Mouse (Mus musculus) layer of hippocampus, adult 18-20 months (tissue): Measurements from ENCODE around the gene Lats2. TPM values are rescaled to one million over a fixed set of nuclear protein-coding genes. Genes with fewer than 3 reads are reported as not detected.

Experiments used
- DNase-seq, 2 experiments: peaks; one replicate each; pipeline ENCODE4 v3.0.0; 2022; ENCODE audit warnings: low spot score in 2 of 2
- total RNA-seq, 2 experiments: library from RNA; stranded (reverse); gene quantifications; 2 replicates each; pipeline ENCODE4 v1.2.3; 2021

Gene Lats2
- total RNA-seq, 2 experiments from 2014 or later: 52.7 to 54.4 TPM

DNA sequence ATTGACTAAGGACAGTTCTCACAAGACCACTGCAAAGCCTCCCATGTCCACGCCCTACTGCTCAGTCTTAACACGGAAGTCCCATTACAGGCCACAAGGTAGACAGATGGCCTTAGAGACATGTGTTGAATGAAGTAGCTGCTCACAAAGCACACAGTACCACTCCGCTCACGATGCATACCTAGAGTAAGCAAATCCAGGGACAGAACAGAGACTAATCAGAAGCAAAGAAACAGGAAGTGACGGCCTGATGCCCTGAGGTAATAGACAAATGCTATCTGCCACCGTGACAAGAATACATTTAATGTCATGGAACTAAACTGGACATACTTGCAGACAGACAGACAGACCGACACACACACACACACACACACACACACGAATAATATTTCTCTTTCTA lies 17.5 kb downstream of the Lats2 start:
- DNase-seq: no peak

DNA sequence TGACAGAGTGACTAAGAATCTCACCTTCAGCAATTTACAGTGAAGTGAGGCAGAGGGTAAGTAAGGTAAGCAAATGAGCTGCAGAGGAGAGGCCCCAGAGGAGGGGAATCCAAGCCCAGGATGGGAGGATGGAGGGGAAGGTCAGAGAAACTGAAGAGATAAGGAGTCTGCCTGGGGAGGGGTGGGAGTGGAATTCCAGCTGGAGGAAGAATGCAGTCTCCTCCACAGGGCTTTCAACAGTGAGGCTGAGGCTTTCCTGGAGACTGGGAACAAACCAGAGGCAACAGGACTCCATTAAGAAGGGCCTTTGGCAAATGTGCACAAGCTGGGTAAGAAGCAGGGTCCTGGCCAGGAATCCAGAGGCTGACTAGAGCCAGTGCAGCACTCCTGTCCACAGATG lies 21.1 kb downstream of the Lats2 start:
- DNase-seq: no peak

DNA sequence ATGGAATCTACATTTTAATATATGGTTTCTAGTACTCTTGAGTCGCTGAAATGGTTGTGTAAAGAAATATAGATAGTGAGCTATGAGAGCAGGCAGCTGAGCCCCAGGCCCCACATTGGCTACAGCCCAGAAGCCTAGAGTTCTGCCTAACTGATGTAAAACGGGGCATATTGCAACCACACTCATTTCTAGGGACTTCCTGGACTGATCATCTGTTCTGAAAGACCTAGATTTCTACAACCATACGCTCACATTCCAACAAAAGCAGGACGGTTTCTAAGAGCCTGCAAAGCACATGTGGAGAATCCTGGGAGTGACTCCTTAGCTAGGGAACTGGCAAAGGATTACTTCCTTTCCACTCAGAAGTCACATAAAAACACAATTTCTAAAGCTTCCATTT lies 22.0 kb downstream of the Lats2 start:
- DNase-seq: peak in 1 of 2 experiments; percentile 39

DNA sequence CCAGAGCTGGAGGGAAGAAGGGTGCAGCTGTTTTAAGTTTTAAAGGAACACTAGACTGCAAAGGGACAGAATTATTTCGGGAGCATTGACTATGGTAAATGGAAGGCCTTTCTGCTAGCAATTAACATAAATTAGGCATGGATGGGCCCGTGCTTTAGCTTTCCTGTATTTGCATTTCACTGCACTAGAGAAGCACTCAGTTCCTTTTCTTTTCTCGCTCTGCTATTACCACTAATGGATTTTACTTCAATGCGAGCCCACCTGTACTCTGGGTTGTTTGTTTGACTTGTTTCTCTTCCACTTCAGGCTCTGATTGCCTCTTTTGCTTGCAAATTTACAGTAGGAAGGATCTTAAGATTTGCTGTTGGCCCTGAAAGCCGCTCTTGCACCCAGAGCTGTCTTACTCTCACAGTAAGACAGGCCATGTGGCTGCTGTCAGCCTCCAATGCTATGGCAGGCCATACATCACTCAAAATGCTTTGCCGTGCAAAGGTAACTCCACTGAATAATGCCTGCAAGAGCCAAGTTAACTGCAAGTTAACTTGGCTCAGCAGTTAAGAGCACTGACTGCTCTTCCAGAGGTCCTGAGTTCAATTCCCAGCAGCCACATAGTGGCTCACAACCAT lies 25.4 kb downstream of the Lats2 start:
- DNase-seq: no peak

DNA sequence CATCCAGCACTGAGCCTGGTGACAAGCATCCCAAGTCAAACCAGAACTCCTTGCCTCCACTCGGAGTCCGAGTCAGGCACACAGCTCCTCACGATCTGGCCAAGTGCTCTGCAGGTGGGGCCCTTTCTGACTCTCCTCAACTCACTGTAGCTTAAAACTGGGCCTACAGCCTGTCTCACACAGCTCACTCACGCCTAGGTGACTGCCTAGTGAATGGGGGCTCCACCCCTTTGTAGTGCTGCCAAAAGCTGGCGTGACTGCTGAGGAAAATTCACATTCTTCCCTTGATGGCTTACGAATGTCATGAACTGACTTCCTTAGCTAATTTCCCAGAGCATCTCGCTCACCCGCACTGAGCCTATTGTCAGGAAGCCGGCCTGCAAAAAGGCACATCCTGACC lies 27.7 kb downstream of the Lats2 start:
- no peak for DNase-seq

DNA sequence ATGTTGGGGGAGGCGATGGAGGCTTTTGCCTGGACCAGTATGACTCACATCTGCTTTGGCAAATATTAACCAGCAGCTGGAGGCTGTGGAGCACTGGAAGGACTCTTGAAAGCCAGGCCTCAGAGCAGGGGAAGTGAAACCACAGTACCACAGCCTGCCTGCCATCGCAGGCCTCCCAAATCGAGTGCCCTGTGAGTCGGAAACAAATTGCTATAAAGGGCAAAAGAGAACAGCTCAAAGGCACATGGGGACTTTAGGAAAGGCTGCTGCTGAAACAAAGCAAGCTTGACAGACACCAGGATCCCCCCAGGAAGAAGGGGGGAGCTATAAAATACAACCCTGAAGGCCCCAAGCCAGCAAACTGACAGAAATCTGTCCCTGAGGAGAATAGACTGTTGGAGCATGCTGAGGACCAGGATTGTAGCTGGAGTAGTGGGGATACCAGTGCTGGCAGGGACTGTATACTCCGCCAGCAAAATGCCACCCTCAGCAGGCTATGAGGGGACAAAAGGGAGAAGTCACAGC lies 28.2 kb downstream of the Lats2 start:
- DNase-seq: no peak

DNA sequence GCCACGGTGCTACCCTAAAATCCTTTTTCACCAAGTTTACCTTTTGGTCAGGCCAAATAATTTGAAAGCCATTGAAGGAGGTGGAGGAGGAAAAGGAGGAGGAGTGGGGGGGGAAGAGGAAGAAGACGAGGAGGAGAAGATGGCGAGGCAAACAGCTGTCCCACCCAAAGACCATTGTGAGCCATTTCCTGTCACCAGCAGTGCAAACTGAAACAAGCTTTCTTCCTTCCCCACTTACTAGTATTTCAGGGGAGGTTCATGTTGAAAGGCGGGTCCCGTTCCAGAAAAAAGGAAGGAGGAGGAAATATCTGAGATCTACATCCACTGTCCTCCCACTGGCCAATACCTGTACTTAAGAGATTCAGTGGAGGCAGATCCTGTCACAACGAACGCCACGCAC lies 28.8 kb downstream of the Lats2 start:
- no peak for DNase-seq

DNA sequence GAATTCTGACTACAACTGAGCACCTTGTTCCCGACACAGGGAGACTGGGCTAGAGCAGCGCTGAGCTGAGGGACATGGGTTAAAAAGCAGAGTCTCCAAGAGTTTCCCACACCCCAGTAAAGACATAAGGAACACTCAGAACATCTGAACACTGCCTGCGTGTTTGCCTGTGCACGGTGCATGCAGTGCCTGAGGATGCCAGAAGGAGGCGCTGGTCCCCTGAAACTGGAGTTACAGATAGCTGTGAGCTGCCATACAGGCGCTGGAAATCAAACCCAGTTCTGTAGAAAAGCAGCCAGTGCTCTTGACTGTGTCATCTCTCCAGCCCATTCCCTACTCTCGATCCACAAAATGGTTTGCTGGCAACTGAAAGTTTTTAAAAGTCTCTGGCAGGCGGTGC lies 32.0 kb downstream of the Lats2 start:
- DNase-seq: no peak

DNA sequence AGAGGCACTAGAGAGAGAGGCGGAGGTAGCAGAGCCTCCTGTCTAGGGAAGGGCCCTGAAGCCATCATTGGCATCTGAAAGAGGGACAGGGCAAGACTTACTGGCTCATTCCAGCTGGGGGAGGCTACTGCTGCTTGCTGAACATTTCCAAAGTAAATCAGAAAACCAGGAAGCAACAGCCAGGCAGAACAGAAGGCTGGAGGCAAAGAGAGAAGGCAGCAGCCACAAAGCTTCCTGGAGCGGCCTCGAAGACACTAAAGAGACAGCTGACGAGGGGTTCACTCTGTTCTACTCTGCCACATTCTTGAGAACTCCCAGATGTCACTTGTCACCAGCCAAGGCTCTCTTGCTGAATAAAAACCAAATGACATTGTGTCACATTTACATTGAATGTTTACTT lies 33.7 kb downstream of the Lats2 start:
- DNase-seq: peak; percentile 61 to 83

DNA sequence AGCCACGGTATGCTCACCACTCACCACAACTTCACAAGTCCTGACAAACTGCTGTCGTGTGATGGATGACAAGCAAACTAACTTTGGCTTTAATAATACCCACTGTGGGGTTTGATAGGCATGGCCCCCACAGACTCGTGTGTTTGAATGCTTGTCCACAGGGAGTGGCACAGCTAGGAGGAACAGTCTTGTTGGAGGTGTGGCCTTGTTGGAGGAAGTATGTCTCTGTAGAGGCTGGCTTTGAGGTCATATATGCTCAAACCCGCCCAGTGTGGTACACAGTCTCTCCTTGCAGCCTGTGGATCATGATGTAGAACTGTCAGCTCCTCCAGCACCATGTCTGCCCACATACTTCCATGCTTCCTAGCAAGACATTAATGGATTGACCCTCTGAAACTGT lies 39.9 kb downstream of the Lats2 start:
- no peak for DNase-seq

DNA sequence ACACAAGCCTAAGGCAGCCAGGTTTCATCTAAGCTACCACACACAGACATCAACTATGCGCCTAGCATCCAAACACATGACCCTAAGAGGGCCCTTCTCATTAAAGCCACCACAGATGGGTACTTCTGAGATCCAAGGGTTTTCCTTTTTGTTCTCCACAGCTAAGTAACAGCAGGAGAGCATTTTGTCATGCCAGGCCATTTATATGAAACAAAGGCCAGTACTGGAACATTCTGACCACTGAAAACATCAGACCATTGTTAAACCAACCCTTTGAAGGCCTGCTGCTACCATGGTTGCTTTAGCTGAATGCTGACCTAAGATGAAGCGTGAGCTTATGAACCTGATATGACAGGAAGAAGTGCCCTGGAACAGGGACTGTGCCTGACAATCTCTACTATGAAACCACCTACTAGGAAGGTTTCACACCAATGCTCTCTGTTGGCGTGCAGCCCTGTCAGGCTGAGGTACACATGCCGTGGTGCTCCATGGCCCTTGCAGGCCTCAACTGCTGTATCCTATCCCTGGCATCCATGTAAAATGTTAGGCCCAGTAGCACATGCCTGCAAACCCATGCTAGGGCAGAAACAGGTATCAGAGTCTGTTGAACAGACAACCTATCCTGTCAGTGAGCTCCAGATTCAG lies 41.5 kb downstream of the Lats2 start:
- DNase-seq: no peak

DNA sequence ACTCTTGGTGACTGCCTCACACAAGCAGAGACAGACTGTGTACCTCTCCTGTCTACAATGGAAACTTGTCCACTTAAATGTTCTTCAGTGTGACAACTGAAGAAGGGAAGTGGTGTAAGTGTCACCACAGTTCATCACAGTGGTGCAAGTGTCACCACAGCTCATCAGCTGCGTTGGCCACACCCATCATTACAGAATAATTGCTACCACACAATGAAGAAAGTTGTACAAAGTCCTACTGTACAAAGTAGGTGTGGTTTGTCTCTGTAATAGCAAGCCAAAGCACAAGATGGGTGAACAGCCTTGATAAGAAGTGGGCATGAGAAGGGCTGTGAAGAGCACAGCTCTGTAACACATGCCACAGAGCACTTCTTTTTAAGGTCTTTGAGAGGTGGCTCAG lies 45.3 kb downstream of the Lats2 start:
- DNase-seq: no peak

DNA sequence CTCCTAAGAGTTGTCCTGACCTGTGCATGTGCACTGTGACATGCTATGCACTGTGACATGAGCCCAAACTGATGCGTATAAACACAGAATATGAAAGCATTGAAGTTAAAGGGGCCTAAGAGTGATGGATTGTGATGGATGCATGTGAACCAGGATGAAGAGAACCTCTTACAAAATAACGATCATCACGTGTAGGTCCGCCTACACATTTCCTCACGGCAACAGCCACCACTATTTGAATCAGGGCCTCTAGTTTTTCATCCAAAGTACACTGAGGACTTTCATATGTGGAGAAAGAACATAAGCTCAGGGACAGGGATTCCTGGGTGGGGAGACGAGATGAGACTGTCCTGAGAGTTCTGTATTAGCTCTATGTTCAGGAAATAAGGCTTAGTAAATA lies 47.1 kb downstream of the Lats2 start:
- DNase-seq: no peak

DNA sequence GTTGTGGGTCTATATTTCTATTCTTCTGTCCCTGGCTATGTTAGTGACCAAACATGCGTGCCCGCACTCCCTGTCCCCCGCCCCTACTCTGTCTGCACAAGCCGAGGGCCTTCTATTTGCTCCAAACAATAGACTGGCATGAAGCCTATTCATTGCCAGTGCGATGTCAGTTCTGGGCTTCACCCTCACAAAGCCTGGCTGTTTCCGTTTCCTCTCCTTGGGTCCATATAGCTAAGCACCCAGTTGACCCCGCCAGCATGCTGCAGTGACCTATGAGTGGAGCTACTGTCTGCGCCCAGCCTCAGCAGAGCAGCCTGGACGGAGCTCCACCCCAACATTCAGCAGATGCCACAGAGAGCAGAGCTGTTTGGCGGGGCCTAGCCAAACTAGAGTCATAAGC lies 49.0 kb downstream of the Lats2 start:
- DNase-seq: no peak

DNA sequence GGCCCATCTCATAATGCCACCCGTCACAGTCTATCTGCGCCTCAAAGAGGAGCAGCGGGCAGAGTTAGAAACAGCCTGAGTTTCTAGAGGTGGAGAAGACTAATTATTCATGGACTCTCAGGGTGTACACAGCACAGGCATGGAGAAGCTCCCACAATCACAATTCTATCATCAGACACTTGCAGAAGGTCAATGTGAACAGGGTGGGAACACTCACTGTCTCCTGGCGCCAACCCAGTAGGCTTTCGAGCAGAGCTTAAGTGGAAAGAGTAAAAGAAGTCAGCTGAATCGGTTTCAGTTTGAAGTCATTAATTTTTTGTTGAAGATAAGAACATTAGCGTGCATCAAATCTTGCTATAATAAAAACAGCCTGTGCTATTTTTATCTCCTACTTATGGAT lies 49.6 kb downstream of the Lats2 start:
- no peak for DNase-seq

DNA sequence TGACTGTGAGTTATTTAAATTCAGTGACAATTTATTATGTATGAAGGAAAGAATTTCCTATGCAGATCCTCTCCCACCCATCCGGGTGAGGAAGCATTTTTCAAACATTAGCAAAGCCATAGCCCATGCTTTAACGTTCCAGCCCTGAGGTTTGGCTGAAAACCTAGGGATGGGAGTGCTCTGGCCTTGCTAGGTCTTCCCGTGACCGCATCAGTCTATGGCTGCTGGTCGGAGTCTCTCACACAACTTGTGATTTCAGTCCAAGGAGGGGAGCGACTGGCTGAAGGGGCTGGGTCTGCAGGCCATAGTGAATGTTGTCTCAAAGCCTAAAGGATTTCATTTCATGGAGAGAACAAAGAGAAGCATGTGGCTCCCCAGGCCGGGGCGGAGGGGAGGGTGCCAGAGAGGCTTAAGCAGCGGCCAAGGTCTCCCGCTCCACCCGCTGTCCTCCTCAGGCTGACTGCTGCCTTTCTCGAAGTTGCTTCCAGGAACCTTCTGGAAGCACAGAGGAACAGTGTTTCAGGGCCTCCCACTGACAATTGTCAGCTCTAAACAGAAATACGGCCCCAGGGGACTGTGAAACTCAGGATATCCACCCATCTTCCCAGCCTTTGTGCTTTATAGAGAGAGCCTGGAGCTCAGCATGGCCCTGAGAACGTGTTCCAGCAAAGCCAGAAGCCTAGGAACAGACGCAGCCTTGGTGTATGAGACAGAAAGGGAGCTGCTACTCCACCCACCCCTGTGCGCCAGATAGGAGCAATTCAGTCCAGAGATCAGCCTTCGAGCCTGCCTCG lies 50.9 kb downstream of the Lats2 start:
- DNase-seq: peak in 1 of 2 experiments; percentile 41

DNA sequence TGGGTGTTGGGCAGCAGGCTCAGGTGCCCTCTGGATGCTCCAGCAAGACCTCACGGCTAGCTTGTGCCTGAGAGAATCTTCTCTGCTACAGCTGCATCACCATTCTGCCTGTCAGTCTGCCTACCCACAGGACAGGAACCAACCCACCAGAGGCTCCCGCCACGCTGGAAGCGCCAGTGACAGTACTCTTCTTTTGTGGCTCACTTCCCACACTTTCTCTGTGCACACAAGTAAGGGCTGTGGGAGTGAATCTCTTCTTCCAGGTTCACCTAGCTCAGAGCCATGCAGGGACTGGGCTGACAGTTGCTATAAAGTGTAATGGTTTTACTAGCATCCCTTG lies 51.5 kb downstream of the Lats2 start:
- DNase-seq: peak in 1 of 2 experiments; percentile 40

DNA sequence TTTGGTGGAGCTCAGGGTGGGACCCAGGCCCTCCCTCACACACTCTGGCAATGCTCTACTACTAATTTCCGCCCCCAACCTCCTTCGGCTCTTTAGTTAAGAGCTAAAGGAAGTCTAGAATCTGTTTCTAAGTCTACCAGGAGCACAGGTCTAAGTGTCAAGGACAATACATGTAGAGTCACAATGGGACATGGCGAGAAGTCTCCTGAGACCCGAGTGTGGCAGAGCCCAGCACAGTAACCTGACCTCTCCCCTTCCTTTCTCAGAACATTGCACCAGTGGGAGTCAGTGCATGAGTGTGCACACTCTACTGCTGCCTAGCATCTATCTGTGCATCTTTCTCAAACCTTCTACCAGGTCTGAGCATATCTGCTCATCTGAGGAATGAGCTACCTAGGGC lies 52.4 kb downstream of the Lats2 start:
- no peak for DNase-seq

DNA sequence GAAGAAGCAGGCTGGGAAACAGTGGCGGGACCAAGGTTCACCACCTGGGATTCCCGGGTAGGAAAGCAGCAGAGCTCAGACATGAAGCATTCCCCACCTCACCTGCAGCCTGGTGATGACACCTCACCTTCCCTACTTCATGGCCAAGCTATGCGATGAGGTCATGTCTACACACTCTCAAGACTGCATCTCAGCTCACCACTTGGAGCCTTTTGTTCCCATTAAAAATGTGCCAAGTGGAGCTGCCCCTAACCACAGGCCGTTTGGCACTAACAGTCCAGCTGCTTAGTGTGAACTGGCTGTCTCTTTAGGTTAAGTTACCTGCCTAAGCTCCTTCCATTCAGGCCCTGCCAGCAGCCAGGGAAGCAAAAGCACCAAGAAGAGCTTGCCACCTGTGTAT lies 53.1 kb downstream of the Lats2 start:
- no peak for DNase-seq

DNA sequence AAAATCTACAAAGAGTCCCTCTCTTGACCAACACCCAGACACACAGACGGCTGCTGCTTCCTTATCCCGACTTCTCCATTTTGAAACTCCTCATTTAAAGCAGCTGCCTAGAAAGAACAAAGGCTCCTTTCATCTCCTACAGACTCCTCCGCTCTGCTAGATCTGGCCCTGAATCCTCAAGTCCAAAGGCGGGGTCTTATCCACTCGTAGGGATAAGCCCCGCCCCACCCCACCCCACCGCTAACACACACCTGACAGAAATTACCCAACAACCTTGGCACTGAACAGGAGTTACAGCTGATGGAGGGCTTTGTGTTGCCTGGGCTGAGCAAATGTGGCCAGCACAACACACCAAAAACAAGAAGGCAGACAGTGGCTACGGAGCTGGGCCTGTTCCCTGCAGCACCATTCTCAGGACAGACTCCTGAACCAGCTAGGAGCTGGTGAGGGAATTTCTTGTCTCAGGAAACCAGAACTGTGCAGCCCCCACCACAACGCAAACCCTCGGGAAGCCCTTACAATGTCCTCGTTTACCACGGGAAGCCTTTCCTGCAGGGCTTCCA lies 56.2 kb downstream of the Lats2 start:
- no peak for DNase-seq

DNA sequence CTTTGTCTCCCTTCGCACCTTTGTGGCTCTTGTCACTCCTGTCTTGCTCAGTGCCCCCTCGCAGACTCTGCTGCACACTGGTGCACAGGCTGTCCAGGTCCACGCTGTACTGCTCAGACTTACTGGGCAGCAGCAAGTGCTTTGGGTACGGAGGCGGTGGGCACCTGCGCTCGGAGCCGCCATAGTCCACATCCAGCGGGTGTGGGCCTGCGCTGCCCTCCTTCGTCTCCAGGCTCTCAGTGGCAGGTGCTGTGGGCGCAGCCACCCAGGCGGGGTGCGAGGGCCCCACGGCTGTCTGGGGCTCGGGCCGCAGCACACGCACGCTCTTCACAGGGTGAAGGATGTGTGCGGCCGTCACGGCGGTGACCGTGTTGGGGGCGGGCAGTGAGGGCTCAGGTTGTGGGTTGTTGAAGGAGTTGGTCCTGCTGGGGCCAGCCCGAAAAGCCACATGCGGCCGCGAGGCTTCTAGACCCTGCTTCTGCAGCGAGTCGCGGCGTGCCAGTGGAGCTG lies 58.7 kb downstream of the Lats2 start:
- no peak for DNase-seq

DNA sequence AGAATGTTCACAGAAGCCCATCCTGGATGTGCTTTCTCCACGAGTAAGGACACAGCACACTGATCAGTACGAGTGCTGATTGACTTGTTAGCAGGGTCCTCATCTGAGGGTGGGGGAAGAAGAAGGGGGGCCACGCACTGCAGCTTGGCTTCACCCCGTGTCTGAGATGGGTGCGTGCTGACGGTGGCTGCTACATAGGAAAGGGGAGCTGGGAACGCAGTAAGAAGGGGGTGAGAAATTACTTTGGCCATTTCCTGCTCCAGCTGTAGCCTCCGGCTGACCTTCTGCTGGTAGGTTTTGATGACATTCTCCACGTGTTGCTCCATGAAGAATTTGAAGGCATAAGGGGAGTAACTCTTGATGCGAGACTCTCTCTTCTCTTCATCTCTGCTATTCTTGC lies 59.2 kb downstream of the Lats2 start:
- DNase-seq: no peak
